In the genomic region with DNA sequence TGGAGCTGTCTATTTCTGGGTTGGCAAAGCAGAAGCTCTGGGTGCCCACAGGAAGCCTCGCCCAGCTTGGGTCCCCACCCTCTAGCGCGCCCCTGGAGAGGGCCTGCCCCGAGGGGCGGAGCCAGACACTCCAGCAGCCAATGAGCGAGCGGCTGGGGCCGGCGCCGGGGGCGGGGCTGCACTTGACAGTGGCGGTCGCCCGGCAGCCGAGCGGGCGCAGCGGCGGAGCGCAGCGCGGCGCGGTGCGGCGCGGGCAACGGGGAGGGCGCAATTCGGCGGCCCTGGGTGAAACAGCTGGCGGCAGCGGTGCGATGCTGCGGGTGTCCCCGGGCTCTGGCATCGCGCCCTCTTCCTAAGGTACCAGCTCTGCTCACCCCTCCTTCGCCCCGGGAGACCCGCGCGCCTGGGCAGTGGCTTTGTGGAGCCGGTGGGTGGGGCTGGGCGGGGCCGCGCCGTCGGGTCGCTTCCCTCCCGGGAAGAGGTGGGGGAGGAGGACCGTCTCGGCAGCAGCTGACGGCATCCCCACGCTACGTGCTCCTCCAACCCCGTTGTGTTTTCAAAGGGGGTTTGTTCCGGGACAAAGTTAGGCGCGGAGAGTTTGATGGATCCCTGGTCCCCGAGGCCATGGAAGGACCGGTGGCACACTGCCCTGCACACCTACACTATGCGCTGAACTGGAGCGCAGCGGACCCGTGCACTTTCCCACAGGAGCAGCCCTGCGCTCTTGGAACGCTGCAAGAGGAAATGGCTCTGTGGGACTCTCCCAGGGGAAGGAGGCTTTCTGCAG, we compare ENCODE assay signal across 8 mouse cellular contexts. TPM values are rescaled to one million over a fixed set of nuclear protein-coding genes. Genes with fewer than 3 reads are reported as not detected.
DNase-seq lines count a peak whose midpoint lies in the region; ATAC-seq and TF ChIP-seq lines count a peak whose summit lies in the region.

Gene Fry, plus strand, starts transcription at position 191 of the 787 bp plus-strand sequence.

- in situ Hi-C loops in ES-E14 (cut with MboI; ENCODE audit: low sequenced_read_pairs in 2 of 2, unreplicated experiment in 2 of 2), result no loop called here

- H3K9ac ChIP-seq in ES-E14 (ENCODE audit: insufficient read depth, low read depth, low read length, poor library complexity, severe bottlenecking), result peak within 1 kb of the TSS; percentile 80
- H3K9ac ChIP-seq in lung, embryonic 15.5 days, result peak within 1 kb of the TSS; percentile 22; the same call in 1 of the 2 replicates

- H3K27me3 ChIP-seq in lung, embryonic 15.5 days, result peaks cover 5% of the 10 kb centered on the region; the same call in 1 of the 2 replicates

- H3K4me2 ChIP-seq in lung, embryonic 15.5 days, result peak within 1 kb of the TSS; percentile 84

- ATAC-seq in frontal cortex, adult (ENCODE audit: low TSS enrichment), result peak; percentile 92
- ATAC-seq in hematopoietic stem cell, adult 5-6 weeks (replicated peaks in 1 of 2; ENCODE audit: insufficient read depth in 1 of 2, low FRiP score in 2 of 2, low TSS enrichment in 1 of 2, low read depth in 1 of 2, poor library complexity in 2 of 2, severe bottlenecking in 2 of 2), result peak; percentile 92
- peak; percentile 99 for ATAC-seq in lung, embryonic 15.5 days (ENCODE audit: borderline replicate concordance, extremely low read depth, low FRiP score, low TSS enrichment)

- H3K9me3 ChIP-seq in ES-E14 (ENCODE audit: control insufficient read depth, insufficient read depth, low read depth, low read length), result no peaks in the 10 kb centered on the region
- no peaks in the 10 kb centered on the region for H3K9me3 ChIP-seq in lung, embryonic 15.5 days

- peak; percentile 77 for DNase-seq in ES-E14 (ENCODE audit: low read depth, low spot score)
- DNase-seq in cerebellum, adult 9-10 months, result peak; percentile 74
- peak; percentile 68 for DNase-seq in layer of hippocampus, adult 9-10 months (ENCODE audit: low spot score)
- DNase-seq in thymus, adult 18-20 months, result peak; percentile 96 to 97

- peaks cover 0 to 3% of the 10 kb centered on the region in 2 experiments; a peak in 2 of 4 replicates for H3K4me1 ChIP-seq in ES-E14 (ENCODE audit: control insufficient read depth in 2 of 2, insufficient read depth in 2 of 2, low read length in 2 of 2, poor library complexity in 1 of 2)
- peaks cover 7% of the 10 kb centered on the region; the same call in 1 of the 2 replicates for H3K4me1 ChIP-seq in lung, embryonic 15.5 days
- peaks cover 20% of the 10 kb centered on the region for H3K4me1 ChIP-seq in olfactory bulb, adult 2 months (ENCODE audit: control insufficient read depth, insufficient read depth, low read length)

- no peaks in the 10 kb centered on the region for H3K36me3 ChIP-seq in ES-E14 (ENCODE audit: control insufficient read depth, insufficient read depth, low read length, poor library complexity, severe bottlenecking)
- H3K36me3 ChIP-seq in lung, embryonic 15.5 days, result no peaks in the 10 kb centered on the region

- TF ChIP-seq POLR2A in olfactory bulb, adult 2 months (IDR thresholded peaks at IDR 0.05; ENCODE audit: insufficient read depth, low read depth, low read length), result peak; percentile 77

- peak within 1 kb of the TSS; percentile 75 to 97 for H3K4me3 ChIP-seq in ES-E14 (ENCODE audit: insufficient read depth in 1 of 2, low read depth in 1 of 2, low read length in 2 of 2, poor library complexity in 1 of 2, severe bottlenecking in 1 of 2)
- H3K4me3 ChIP-seq in lung, embryonic 15.5 days, result peak within 1 kb of the TSS; percentile 63
- peak within 1 kb of the TSS; percentile 83 for H3K4me3 ChIP-seq in olfactory bulb, adult 2 months (ENCODE audit: insufficient read depth, low read depth, low read length)

- H3K27ac ChIP-seq in ES-E14 (ENCODE audit: insufficient read depth, low read depth, low read length, poor library complexity, severe bottlenecking), result no peak within 1 kb of the TSS
- no peak within 1 kb of the TSS for H3K27ac ChIP-seq in lung, embryonic 15.5 days
- 0 out of 2 replicates have a peak within 1 kb of the TSS, but pooled peaks have one; percentile 40 for H3K27ac ChIP-seq in olfactory bulb, adult 2 months (ENCODE audit: insufficient read depth, low read depth, low read length)

- TF ChIP-seq CTCF in olfactory bulb, adult 2 months (IDR thresholded peaks at IDR 0.05; ENCODE audit: insufficient read depth, low read depth, low read length), result no peak

- WGBS in lung, embryonic 15.5 days, result under 1% methylated on average over 43 of the region's 68 CpGs
- under 1% methylated on average over 68 of the region's 68 CpGs for WGBS in olfactory bulb, adult 2 months

TF ChIP-seq in ES-E14, 5 proteins besides CTCF, POLR2A, EP300 and RAD21:
- TF ChIP-seq ZC3H11A (IDR thresholded peaks at IDR 0.05; ENCODE audit: borderline replicate concordance, low read depth, low read length) (no peak), MAFK (IDR thresholded peaks at IDR 0.05; ENCODE audit: insufficient read depth, low read depth, low read length) (no peak), HCFC1 (IDR thresholded peaks at IDR 0.05; ENCODE audit: borderline replicate concordance, insufficient read depth, low read length) (no peak), ZNF384 (IDR thresholded peaks at IDR 0.05; ENCODE audit: low read depth, low read length) (no peak; the same call in 1 of the 2 replicates), CHD2 (IDR thresholded peaks at IDR 0.05; ENCODE audit: low read depth, low read length) (no peak)

RNA-seq across cellular contexts. Expression of gene Fry, which starts in this region (rescaled TPM):
- 8.4 and 18.6 TPM in 2 replicates for total RNA-seq in ES-E14 (2012; rRNA removed)
- total RNA-seq in hematopoietic stem cell, adult 5-6 weeks (2017), result 22.6 and 28.2 TPM in 2 replicates
- polyA plus RNA-seq in lung, embryonic 15.5 days (2015; fragmentation: Nextera tagmentation; extraction: Ambion mirVana), result 6.9 and 7.1 TPM in 2 replicates
- polyA plus RNA-seq in olfactory bulb, adult 2 months (2012; ENCODE audit: insufficient read depth, insufficient read length, low replicate concordance, missing spikeins), result not detected in 2 replicates
